Mouse (Mus musculus): ENCODE data around the gene Rabepk.

GRCm38 (mm10) chr2:34810775-34811174, 11.1 kb upstream of the Rabepk start:
- no peak for TF ChIP-seq POLR2A (IDR thresholded peaks at IDR 0.05; ENCODE audit: extremely low read depth, insufficient read depth, low read length)
- TF ChIP-seq CTCF (IDR thresholded peaks at IDR 0.05; ENCODE audit: extremely low read depth, insufficient read depth, low read length), result no peak

Measured in cortical plate, adult 2 months (tissue).